Mouse (Mus musculus) heart, adult 2 months (tissue): ENCODE measurements around the gene Apobr.

Source experiments
- CTCF ChIP-seq: fragments of 200-600 bp; IDR thresholded peaks from 2 replicates; pipeline ENCODE4 v1.8.1; 2022; ENCODE audit warnings: antibody characterized with exemption, mild to moderate bottlenecking, moderate library complexity
- EP300 ChIP-seq: fragments of 200-500 bp; IDR thresholded peaks from 2 replicates; pipeline ENCODE4 v1.6.1; 2011; ENCODE audit warnings: low read depth, low read length, control low read depth; ENCODE audit not compliant: insufficient read depth
- POLR2A ChIP-seq: fragments of 200-500 bp; IDR thresholded peaks from 2 replicates; pipeline ENCODE4 v1.6.1; 2011; ENCODE audit warnings: mild to moderate bottlenecking, low read depth, low read length, control low read depth; ENCODE audit not compliant: insufficient read depth

- TF ChIP-seq CTCF (no peak), POLR2A (no peak), EP300 (no peak)
Measured at GRCm38 (mm10) chr7:126541661-126542060, 43.1 kb upstream of the Apobr start.
